Mouse (Mus musculus) lung, embryonic 14.5 days (tissue): ENCODE results near the gene Cyyr1. TPM values are rescaled to one million over a fixed set of nuclear protein-coding genes. Genes with fewer than 3 reads are reported as not detected.

Experiments
- ATAC-seq: fragments of 200-750 bp; cut with Nextera tagmentation; 2 replicates; pipeline ENCODE4 v1.8.0; 2017; ENCODE audit warnings: mild to moderate bottlenecking, moderate TSS enrichment, moderate library complexity; ENCODE audit not compliant: insufficient read depth
- DNase-seq: peaks from one replicate; pipeline ENCODE4 v3.0.0-alpha.2; 2015
- H3K27ac ChIP-seq: fragments of 300-500 bp; sonication (generic); 2 replicates; pipeline ENCODE4 v1.5.1; 2014; ENCODE audit warnings: low read depth, mild to moderate bottlenecking, moderate library complexity
- H3K27me3 ChIP-seq: fragments of 300-500 bp; sonication (generic); 2 replicates; pipeline ENCODE4 v1.6.1; 2014; ENCODE audit warnings: low read length, control low read depth; ENCODE audit not compliant: insufficient read depth
- H3K36me3 ChIP-seq: fragments of 300-500 bp; sonication (generic); 2 replicates; pipeline ENCODE4 v1.6.1; 2014; ENCODE audit warnings: control low read depth; ENCODE audit not compliant: insufficient read depth
- H3K4me1 ChIP-seq: fragments of 300-500 bp; sonication (generic); 2 replicates; pipeline ENCODE4 v1.6.1; 2014; ENCODE audit warnings: antibody characterized with exemption, control low read depth; ENCODE audit not compliant: insufficient read depth
- H3K4me2 ChIP-seq: fragments of 300-500 bp; sonication (generic); 2 replicates; pipeline ENCODE4 v1.6.1; 2014; ENCODE audit warnings: mild to moderate bottlenecking
- H3K4me3 ChIP-seq: fragments of 300-500 bp; sonication (generic); 2 replicates; pipeline ENCODE4 v1.5.1; 2014; ENCODE audit warnings: low read depth, low read length
- H3K9ac ChIP-seq: fragments of 300-500 bp; sonication (generic); 2 replicates; pipeline ENCODE4 v1.6.1; 2014
- H3K9me3 ChIP-seq: fragments of 300-500 bp; sonication (generic); 2 replicates; pipeline ENCODE4 v1.6.1; 2016; ENCODE audit warnings: low read depth, low read length, control low read depth
- CTCF ChIP-seq: IDR thresholded peaks from 2 replicates; pipeline ENCODE4 v1.5.1; 2016; ENCODE audit warnings: antibody characterized with exemption, low read depth
- WGBS: fragments of 180-500 bp; shearing (Covaris S2); extraction: QIAGEN DNeasy Blood & Tissue Kit; methylation state at CpG from one replicate; pipeline ENCODE4 v1.1.7; 2014; 5-methylcytosine and 5-hydroxymethylcytosine counted together
- polyA plus RNA-seq: library from polyadenylated mRNA; unstranded; fragments of >200 nt; fragmentation: Nextera tagmentation; extraction: Ambion mirVana; gene quantifications from 2 replicates; pipeline ENCODE4 v1.2.1, GENCODE M21; 2014

Cyyr1 gene
- polyA plus RNA-seq, 1 experiment from 2014 or later: 11.5 TPM

GRCm38 (mm10) chr16:85474552-85475071 is 78.6 kb downstream of the Cyyr1 start:
- 66% methylated on average over 5 of the region's 5 CpGs for WGBS

GRCm38 (mm10) chr16:85470057-85470456 is 83.1 kb downstream of the Cyyr1 start:
- no peak for ATAC-seq
- Histone ChIP-seq H3K4me2 (no peak overlapping the region), H3K4me1 (no peaks in the 10 kb centered on the region)

More at GRCm38 (mm10) chr16:85474552-85475071, 78.6 kb downstream of the Cyyr1 start:
- Histone ChIP-seq H3K4me3 (no peak overlapping the region), H3K27me3 (no peaks in the 10 kb centered on the region), H3K36me3 (no peaks in the 10 kb centered on the region), H3K4me1 (no peaks in the 10 kb centered on the region), H3K9me3 (no peaks in the 10 kb centered on the region), H3K27ac (no peak overlapping the region), H3K9ac (no peak overlapping the region), H3K4me2 (no peak overlapping the region)
- DNase-seq: no peak
- no peak for TF ChIP-seq CTCF
- no peak for ATAC-seq

GRCm38 (mm10) chr16:85455043-85455442 is 98.2 kb downstream of the Cyyr1 start:
- ATAC-seq (no peak), DNase-seq (no peak)
- no peak overlapping the region for H3K27ac ChIP-seq
- no peak overlapping the region for H3K4me3 ChIP-seq
- H3K9me3 ChIP-seq: no peaks in the 10 kb centered on the region
- no peak for TF ChIP-seq CTCF
- no peaks in the 10 kb centered on the region for H3K4me1 ChIP-seq
- H3K36me3 ChIP-seq: no peaks in the 10 kb centered on the region
- H3K27me3 ChIP-seq: no peaks in the 10 kb centered on the region
- no peak overlapping the region for H3K9ac ChIP-seq
- WGBS: 66% methylated on average over 1 of the region's 1 CpGs
- no peak overlapping the region for H3K4me2 ChIP-seq

More at GRCm38 (mm10) chr16:85470057-85470456, 83.1 kb downstream of the Cyyr1 start:
- Histone ChIP-seq H3K27me3 (no peaks in the 10 kb centered on the region), H3K9me3 (no peaks in the 10 kb centered on the region), H3K4me3 (no peak overlapping the region), H3K27ac (no peak overlapping the region), H3K9ac (no peak overlapping the region), H3K36me3 (no peaks in the 10 kb centered on the region)
- 91% methylated on average over 4 of the region's 4 CpGs for WGBS
- no peak for TF ChIP-seq CTCF
- no peak for DNase-seq

DNA sequence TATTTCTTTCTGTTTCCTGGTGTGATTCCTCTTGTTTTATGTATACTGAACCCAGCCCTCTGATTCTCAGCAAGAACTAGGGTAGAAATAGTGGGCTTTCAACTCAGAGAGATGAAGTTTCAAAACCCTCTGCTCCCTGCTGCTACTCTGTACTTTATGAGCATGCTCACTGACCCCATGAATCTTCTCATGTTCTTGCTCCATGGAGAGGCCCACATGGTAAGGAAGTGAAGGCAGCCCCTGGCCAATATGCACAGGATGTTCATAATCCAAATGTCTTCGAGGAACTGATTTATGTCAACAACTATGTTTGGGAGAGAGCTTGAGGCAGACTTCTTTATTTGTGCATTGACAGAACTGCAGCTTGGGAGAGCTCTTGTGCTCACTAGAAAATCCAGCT is 106.9 kb downstream of the Cyyr1 start:
- Histone ChIP-seq H3K36me3 (no peaks in the 10 kb centered on the region), H3K4me1 (no peaks in the 10 kb centered on the region), H3K9ac (no peak overlapping the region), H3K4me3 (no peak overlapping the region), H3K9me3 (no peaks in the 10 kb centered on the region), H3K27me3 (no peaks in the 10 kb centered on the region), H3K4me2 (no peak overlapping the region), H3K27ac (no peak overlapping the region)
- DNase-seq (no peak), ATAC-seq (no peak)
- WGBS: 29% methylated on average over 1 of the region's 1 CpGs
- TF ChIP-seq CTCF: no peak

GRCm38 (mm10) chr16:85445801-85446200 is 107.4 kb downstream of the Cyyr1 start:
- no peaks in the 10 kb centered on the region for H3K4me1 ChIP-seq
- H3K9ac ChIP-seq: no peak overlapping the region
- H3K4me2 ChIP-seq: no peak overlapping the region
- no peaks in the 10 kb centered on the region for H3K36me3 ChIP-seq
- H3K4me3 ChIP-seq: no peak overlapping the region
- no peak for DNase-seq
- no peak overlapping the region for H3K27ac ChIP-seq
- no peak for TF ChIP-seq CTCF
- no peak for ATAC-seq
- no peaks in the 10 kb centered on the region for H3K9me3 ChIP-seq
- no peaks in the 10 kb centered on the region for H3K27me3 ChIP-seq
- 78% methylated on average over 3 of the region's 3 CpGs for WGBS

GRCm38 (mm10) chr16:85435427-85435826 is 117.8 kb downstream of the Cyyr1 start:
- H3K27ac ChIP-seq: no peak overlapping the region
- H3K4me2 ChIP-seq: no peak overlapping the region
- TF ChIP-seq CTCF: peak; percentile 47
- no peak overlapping the region for H3K9ac ChIP-seq
- H3K4me1 ChIP-seq: no peaks in the 10 kb centered on the region
- H3K9me3 ChIP-seq: no peaks in the 10 kb centered on the region
- DNase-seq (peak; percentile 38), ATAC-seq (no peak)
- no peaks in the 10 kb centered on the region for H3K27me3 ChIP-seq
- no peaks in the 10 kb centered on the region for H3K36me3 ChIP-seq
- 59% methylated on average over 2 of the region's 2 CpGs for WGBS
- no peak overlapping the region for H3K4me3 ChIP-seq

- Histone ChIP-seq H3K4me1 (no peaks in the 10 kb centered on the region), H3K4me2 (no peak overlapping the region), H3K9ac (no peak overlapping the region), H3K27me3 (no peaks in the 10 kb centered on the region), H3K9me3 (no peaks in the 10 kb centered on the region), H3K36me3 (no peaks in the 10 kb centered on the region), H3K27ac (no peak overlapping the region), H3K4me3 (no peak overlapping the region)
- DNase-seq (no peak), ATAC-seq (no peak)
- 37% methylated on average over 3 of the region's 3 CpGs for WGBS
- TF ChIP-seq CTCF: no peak
Measured at GRCm38 (mm10) chr16:85429173-85429572, 124.0 kb downstream of the Cyyr1 start.

DNA sequence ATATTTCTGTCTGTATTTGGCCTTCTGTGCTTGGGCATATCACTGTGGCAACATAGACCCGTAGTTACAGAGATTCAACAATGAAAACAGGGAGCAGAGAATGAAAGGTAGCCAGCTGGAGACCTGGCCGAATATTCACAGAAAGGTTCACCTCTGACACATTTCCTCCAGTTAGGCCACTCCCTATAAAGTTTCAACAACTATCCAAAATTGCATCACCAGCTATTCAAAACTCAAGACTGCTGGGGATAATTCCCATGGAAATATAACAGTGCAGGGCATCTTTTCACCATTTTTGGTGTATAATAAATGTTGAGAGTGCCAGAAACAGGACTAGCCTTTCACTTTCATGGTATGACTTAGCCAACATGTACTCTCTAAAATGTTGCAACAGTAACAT is 130.3 kb downstream of the Cyyr1 start:
- Histone ChIP-seq H3K9me3 (no peaks in the 10 kb centered on the region), H3K9ac (no peak overlapping the region), H3K27me3 (no peaks in the 10 kb centered on the region), H3K36me3 (no peaks in the 10 kb centered on the region), H3K4me1 (no peaks in the 10 kb centered on the region), H3K4me2 (no peak overlapping the region), H3K4me3 (no peak overlapping the region), H3K27ac (no peak overlapping the region)
- WGBS: 71% methylated on average over 2 of the region's 2 CpGs
- no peak for ATAC-seq
- TF ChIP-seq CTCF: no peak
- no peak for DNase-seq
